Mouse (Mus musculus): ENCODE data around the gene Carmil2. TPM values are rescaled to one million over a fixed set of nuclear protein-coding genes. Genes with fewer than 3 reads are reported as not detected.

Gene Carmil2
- total and polyA plus RNA-seq, 3 experiments: 9.5 to 62.7 TPM; not detected in 1

GRCm38 (mm10) chr8:105727397-105728124, 41.5 kb downstream of the Carmil2 start:
- DNase-seq (ENCODE audit: low read depth, low spot score): no peak
- Histone ChIP-seq H3K9ac (ENCODE audit: control insufficient read depth, low read depth, low read length, poor library complexity, severe bottlenecking) (no peak overlapping the region), H3K27ac (ENCODE audit: control insufficient read depth, low read depth, low read length) (no peak overlapping the region), H3K79me2 (ENCODE audit: control insufficient read depth, insufficient read depth, low read length, poor library complexity) (no peaks in the 10 kb centered on the region), H3K4me1 (ENCODE audit: control insufficient read depth in 1 of 2, insufficient read depth in 2 of 2, low read length in 2 of 2) (peaks cover 2 to 8% of the 10 kb centered on the region in 2 experiments; a peak in 3 of 4 replicates), H3K36me3 (ENCODE audit: control insufficient read depth in 1 of 2, insufficient read depth in 2 of 2, low read length in 2 of 2) (peaks cover 0 to 4% of the 10 kb centered on the region in 2 experiments; a peak in 2 of 4 replicates), H3K27me3 (ENCODE audit: control insufficient read depth in 1 of 2, insufficient read depth in 2 of 2, low read length in 2 of 2) (no peaks in the 10 kb centered on the region), H3K4me3 (ENCODE audit: control insufficient read depth in 1 of 2, insufficient read depth in 1 of 2, low read depth in 2 of 2, low read length in 2 of 2) (no peak overlapping the region), H3K9me3 (replicated peaks; ENCODE audit: insufficient read depth, low read length) (no peaks in the 10 kb centered on the region)
- TF ChIP-seq TBP (IDR thresholded peaks at IDR 0.05; ENCODE audit: low read depth, low read length) (no peak), CHD1 (IDR thresholded peaks at IDR 0.05; ENCODE audit: low read depth, low read length) (no peak)

- no peak overlapping the region for H3K4me3 ChIP-seq (ENCODE audit: control insufficient read depth in 1 of 2, insufficient read depth in 1 of 2, low read depth in 2 of 2, low read length in 2 of 2)
- peaks cover 0 to 4% of the 10 kb centered on the region in 2 experiments; a peak in 2 of 4 replicates for H3K36me3 ChIP-seq (ENCODE audit: control insufficient read depth in 1 of 2, insufficient read depth in 2 of 2, low read length in 2 of 2)
- no peak overlapping the region for H3K27ac ChIP-seq (ENCODE audit: control insufficient read depth, low read depth, low read length)
- TF ChIP-seq POLR2A (IDR thresholded peaks at IDR 0.05; ENCODE audit: control insufficient read depth in 1 of 2, insufficient read depth in 1 of 2, low read depth in 1 of 2, low read length in 2 of 2, poor library complexity in 1 of 2) (no peak), RCOR1 (IDR thresholded peaks at IDR 0.05; ENCODE audit: low read depth, low read length) (peak; percentile 91), MXI1 (IDR thresholded peaks at IDR 0.05; ENCODE audit: low read depth, low read length) (no peak), BHLHE40 (IDR thresholded peaks at IDR 0.05; ENCODE audit: borderline replicate concordance, low read depth, low read length) (no peak), GATA1 (IDR thresholded peaks at IDR 0.05; ENCODE audit: low read depth, low read length) (peak; percentile 70), ZKSCAN1 (IDR thresholded peaks at IDR 0.05; ENCODE audit: low read depth, low read length) (no peak), EP300 (IDR thresholded peaks at IDR 0.05; ENCODE audit: low read depth in 1 of 2, low read length in 2 of 2) (peak; percentile 67 to 80), TCF12 (IDR thresholded peaks at IDR 0.05; ENCODE audit: low read depth, low read length) (peak; percentile 74), MAFK (IDR thresholded peaks at IDR 0.05; ENCODE audit: borderline replicate concordance, low read depth, low read length) (no peak), E2F4 (IDR thresholded peaks at IDR 0.05; ENCODE audit: borderline replicate concordance, low read depth, low read length) (no peak), RAD21 (IDR thresholded peaks at IDR 0.05; ENCODE audit: low read depth, low read length) (no peak)
- H3K79me2 ChIP-seq (ENCODE audit: control insufficient read depth, insufficient read depth, low read length, poor library complexity): no peaks in the 10 kb centered on the region
- H3K9ac ChIP-seq (ENCODE audit: control insufficient read depth, low read depth, low read length, poor library complexity, severe bottlenecking): no peak overlapping the region
- DNase-seq (ENCODE audit: low read depth, low spot score): peak; percentile 43
- H3K9me3 ChIP-seq (replicated peaks; ENCODE audit: insufficient read depth, low read length): no peaks in the 10 kb centered on the region
- peaks cover 2 to 11% of the 10 kb centered on the region in 2 experiments; a peak in 3 of 4 replicates for H3K4me1 ChIP-seq (ENCODE audit: control insufficient read depth in 1 of 2, insufficient read depth in 2 of 2, low read length in 2 of 2)
- H3K27me3 ChIP-seq (ENCODE audit: control insufficient read depth in 1 of 2, insufficient read depth in 2 of 2, low read length in 2 of 2): no peaks in the 10 kb centered on the region
Observed at GRCm38 (mm10) chr8:105732186-105732585, 46.1 kb downstream of the Carmil2 start.

- no peaks in the 10 kb centered on the region for H3K79me2 ChIP-seq (ENCODE audit: control insufficient read depth, insufficient read depth, low read length, poor library complexity)
- TF ChIP-seq TCF12 (IDR thresholded peaks at IDR 0.05; ENCODE audit: low read depth, low read length) (no peak), GABPA (IDR thresholded peaks at IDR 0.05; ENCODE audit: low read depth, low read length) (no peak), TAL1 (IDR thresholded peaks at IDR 0.05; ENCODE audit: low read length) (no peak), USF2 (IDR thresholded peaks at IDR 0.05; ENCODE audit: borderline replicate concordance in 1 of 2, insufficient read depth in 1 of 2, low read depth in 1 of 2, low read length in 2 of 2) (no peak), SMC3 (IDR thresholded peaks at IDR 0.05; ENCODE audit: low read depth, low read length) (no peak), ZMIZ1 (IDR thresholded peaks at IDR 0.05; ENCODE audit: low read depth, low read length) (no peak), MAFK (IDR thresholded peaks at IDR 0.05; ENCODE audit: borderline replicate concordance, low read depth, low read length) (no peak), NRF1 (IDR thresholded peaks at IDR 0.05; ENCODE audit: insufficient read depth, low read depth, low read length, poor library complexity, severe bottlenecking) (no peak), UBTF (IDR thresholded peaks at IDR 0.05; ENCODE audit: borderline replicate concordance, insufficient read depth, low read depth, low read length) (no peak), KAT2A (conservative IDR thresholded peaks at IDR 0.05; ENCODE audit: low read depth, low read length) (no peak), CHD2 (IDR thresholded peaks at IDR 0.05; ENCODE audit: low read length) (no peak)
- H3K4me1 ChIP-seq (ENCODE audit: control insufficient read depth in 1 of 2, insufficient read depth in 2 of 2, low read length in 2 of 2): no peaks in the 10 kb centered on the region
- no peak overlapping the region for H3K27ac ChIP-seq (ENCODE audit: control insufficient read depth, low read depth, low read length)
- H3K36me3 ChIP-seq (ENCODE audit: control insufficient read depth in 1 of 2, insufficient read depth in 2 of 2, low read length in 2 of 2): no peaks in the 10 kb centered on the region
- no peak overlapping the region for H3K4me3 ChIP-seq (ENCODE audit: control insufficient read depth in 1 of 2, insufficient read depth in 1 of 2, low read depth in 2 of 2, low read length in 2 of 2)
- no peaks in the 10 kb centered on the region for H3K9me3 ChIP-seq (replicated peaks; ENCODE audit: insufficient read depth, low read length)
- H3K9ac ChIP-seq (ENCODE audit: control insufficient read depth, low read depth, low read length, poor library complexity, severe bottlenecking): no peak overlapping the region
- H3K27me3 ChIP-seq (ENCODE audit: control insufficient read depth in 1 of 2, insufficient read depth in 2 of 2, low read length in 2 of 2): no peaks in the 10 kb centered on the region
- DNase-seq (ENCODE audit: low read depth, low spot score): no peak
Observed at GRCm38 (mm10) chr8:105739216-105739615, 53.1 kb downstream of the Carmil2 start.

Measured in MEL (cell line).